Mouse (Mus musculus) liver, postnatal 0 days (tissue): ENCODE data around the gene Ntrk3. TPM values are rescaled to one million over a fixed set of nuclear protein-coding genes. Genes with fewer than 3 reads are reported as not detected.

Experiments used
- ATAC-seq: fragments of 200-750 bp; cut with Nextera tagmentation; 2 replicates; pipeline ENCODE4 v1.8.0; 2017; ENCODE audit warnings: mild to moderate bottlenecking, moderate library complexity
- DNase-seq: peaks from one replicate; pipeline ENCODE4 v3.0.0-alpha.2; 2016
- H3K27ac ChIP-seq: fragments of 300-500 bp; sonication (generic); 2 replicates; pipeline ENCODE4 v1.5.1; 2014; ENCODE audit warnings: antibody characterized with exemption, moderate library complexity, mild to moderate bottlenecking, low read depth
- H3K27me3 ChIP-seq: fragments of 300-500 bp; sonication (generic); 2 replicates; pipeline ENCODE4 v1.6.1; 2014; ENCODE audit warnings: low read length, control low read depth, mixed read lengths; ENCODE audit not compliant: insufficient read depth
- H3K36me3 ChIP-seq: fragments of 300-500 bp; sonication (generic); replicated peaks from 2 replicates; pipeline ENCODE4 v1.6.1; 2014; ENCODE audit warnings: mild to moderate bottlenecking, control low read depth, low read length, moderate library complexity, mixed read lengths; ENCODE audit not compliant: insufficient read depth
- H3K4me1 ChIP-seq: fragments of 300-500 bp; sonication (generic); 2 replicates; pipeline ENCODE4 v1.6.1; 2014; ENCODE audit warnings: antibody characterized with exemption, mild to moderate bottlenecking, control low read depth; ENCODE audit not compliant: insufficient read depth
- H3K4me2 ChIP-seq: fragments of 300-500 bp; sonication (generic); 2 replicates; pipeline ENCODE4 v1.6.1; 2014; ENCODE audit warnings: low read depth, mild to moderate bottlenecking, low read length, moderate library complexity, mixed read lengths
- H3K4me3 ChIP-seq: fragments of 300-500 bp; sonication (generic); 2 replicates; pipeline ENCODE4 v1.5.1; 2014; ENCODE audit warnings: low read depth, low read length
- H3K9ac ChIP-seq: fragments of 300-500 bp; sonication (generic); replicated peaks from 2 replicates; pipeline ENCODE4 v1.6.1; 2014; ENCODE audit warnings: mild to moderate bottlenecking, moderate library complexity
- H3K9me3 ChIP-seq: fragments of 300-500 bp; sonication (generic); 2 replicates; pipeline ENCODE4 v1.6.1; 2016; ENCODE audit warnings: mild to moderate bottlenecking, control low read depth, low read length, mixed read lengths
- CTCF ChIP-seq: sonication (generic); IDR thresholded peaks from 2 replicates; pipeline ENCODE4 v1.5.1; 2016; ENCODE audit warnings: antibody characterized with exemption, low read depth
- EP300 ChIP-seq: IDR thresholded peaks from 2 replicates; pipeline ENCODE4 v1.6.1; 2016; ENCODE audit warnings: antibody characterized with exemption, low read depth, mild to moderate bottlenecking
- WGBS: fragments of 180-500 bp; shearing (Covaris S2); extraction: QIAGEN DNeasy Blood & Tissue Kit; methylation state at CpG from one replicate; pipeline ENCODE4 v1.1.7; 2014; ENCODE audit not compliant: insufficient replicate concordance; 5-methylcytosine and 5-hydroxymethylcytosine counted together
- polyA plus RNA-seq: library from polyadenylated mRNA; unstranded; fragments of >200 nt; fragmentation: Nextera tagmentation; extraction: Ambion mirVana; gene quantifications from 2 replicates; pipeline ENCODE4 v1.2.1, GENCODE M21; 2015

Ntrk3 gene
- polyA plus RNA-seq, 1 experiment from 2014 or later, result 0.16 TPM

DNA sequence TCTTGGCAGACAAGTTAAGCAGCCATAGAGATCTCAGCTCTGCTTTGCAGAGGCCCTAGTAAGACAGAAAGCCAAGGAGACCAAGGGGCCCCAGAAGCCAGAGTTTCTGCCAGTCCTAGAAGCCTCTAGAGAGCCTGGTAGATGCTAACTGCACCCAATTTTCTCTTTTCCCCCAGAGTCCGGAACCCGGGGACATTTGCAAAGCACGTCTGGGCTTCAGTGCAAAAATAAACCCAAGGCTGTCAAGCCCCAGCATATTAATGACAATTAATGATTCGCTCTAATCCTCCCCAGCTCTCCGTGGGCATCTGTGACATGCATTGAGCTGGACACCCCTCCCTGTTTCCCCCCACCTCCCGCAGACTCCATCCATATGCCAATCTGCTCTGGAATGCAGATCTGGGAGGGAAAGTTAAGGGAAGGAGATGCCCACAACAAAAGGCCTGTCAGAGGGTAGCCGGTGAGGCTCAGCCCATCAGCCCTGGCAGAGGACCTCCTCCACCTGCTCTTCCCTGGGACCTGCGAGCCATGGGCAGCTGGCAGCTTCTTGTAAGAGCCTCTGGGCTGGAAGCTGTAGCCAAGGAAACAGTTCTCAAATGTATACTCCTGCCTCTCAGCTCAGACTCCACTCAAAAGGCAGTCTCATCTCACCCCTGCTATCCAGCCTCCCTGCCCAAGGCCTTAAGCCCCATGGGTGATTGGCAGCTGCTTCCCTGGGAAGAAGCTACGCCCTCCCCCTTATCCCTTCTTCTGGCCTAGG is 117.8 kb downstream of the Ntrk3 start:
- H3K4me1 ChIP-seq, result no peaks in the 10 kb centered on the region
- no peaks in the 10 kb centered on the region for H3K9me3 ChIP-seq
- DNase-seq (no peak), ATAC-seq (no peak)
- 64% methylated on average over 9 of the region's 9 CpGs for WGBS
- H3K4me2 ChIP-seq, result no peak overlapping the region
- no peak overlapping the region for H3K4me3 ChIP-seq
- no peak overlapping the region for H3K9ac ChIP-seq
- no peaks in the 10 kb centered on the region for H3K27me3 ChIP-seq
- no peaks in the 10 kb centered on the region for H3K36me3 ChIP-seq
- no peak for TF ChIP-seq EP300
- no peak for TF ChIP-seq CTCF
- no peak overlapping the region for H3K27ac ChIP-seq

GRCm38 (mm10) chr7:78605538-78606130 is 132.2 kb downstream of the Ntrk3 start:
- H3K27ac ChIP-seq, result no peak overlapping the region
- 42% methylated on average over 5 of the region's 5 CpGs for WGBS
- H3K4me3 ChIP-seq, result no peak overlapping the region
- H3K9ac ChIP-seq, result no peak overlapping the region
- ATAC-seq (no peak), DNase-seq (no peak)
- H3K27me3 ChIP-seq, result no peaks in the 10 kb centered on the region
- H3K36me3 ChIP-seq, result no peaks in the 10 kb centered on the region
- no peaks in the 10 kb centered on the region for H3K4me1 ChIP-seq
- TF ChIP-seq EP300 (no peak), CTCF (no peak)
- no peak overlapping the region for H3K4me2 ChIP-seq
- H3K9me3 ChIP-seq, result no peaks in the 10 kb centered on the region

- 32% methylated on average over 7 of the region's 7 CpGs for WGBS
- Histone ChIP-seq H3K27me3 (no peaks in the 10 kb centered on the region), H3K4me1 (no peaks in the 10 kb centered on the region), H3K36me3 (no peaks in the 10 kb centered on the region), H3K4me3 (no peak overlapping the region), H3K9me3 (no peaks in the 10 kb centered on the region), H3K27ac (no peak overlapping the region), H3K9ac (no peak overlapping the region), H3K4me2 (no peak overlapping the region)
- TF ChIP-seq EP300, result no peak
- no peak for TF ChIP-seq CTCF
- ATAC-seq, result no peak
- no peak for DNase-seq
Observed at GRCm38 (mm10) chr7:78603922-78604321, 133.9 kb downstream of the Ntrk3 start.

DNA sequence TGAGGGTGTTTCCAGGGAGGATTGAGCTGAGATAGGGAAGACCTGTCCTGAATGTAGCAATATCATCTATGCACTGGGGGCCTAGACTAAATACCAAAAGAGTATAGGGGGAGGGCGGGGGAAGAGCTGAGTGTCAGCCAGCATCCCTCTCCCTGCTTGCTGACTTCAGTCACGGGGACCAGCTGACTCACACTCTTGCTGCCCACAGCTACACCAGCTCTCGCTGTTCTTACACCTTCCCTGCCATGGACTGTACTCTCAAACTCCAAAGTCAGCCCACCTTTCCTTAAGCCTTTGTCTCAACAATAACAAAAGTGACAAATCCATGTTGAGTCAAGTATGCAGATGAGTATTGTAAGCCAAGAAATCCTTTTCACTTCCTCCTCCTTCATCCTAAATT is 136.0 kb downstream of the Ntrk3 start:
- DNase-seq (no peak), ATAC-seq (no peak)
- Histone ChIP-seq H3K4me1 (no peaks in the 10 kb centered on the region), H3K9me3 (no peaks in the 10 kb centered on the region), H3K9ac (no peak overlapping the region), H3K27me3 (peaks cover 7% of the 10 kb centered on the region; the same call in 1 of the 2 replicates), H3K4me3 (no peak overlapping the region), H3K4me2 (no peak overlapping the region), H3K36me3 (no peaks in the 10 kb centered on the region), H3K27ac (no peak overlapping the region)
- 65% methylated on average over 3 of the region's 3 CpGs for WGBS
- TF ChIP-seq CTCF (no peak), EP300 (no peak)

DNA sequence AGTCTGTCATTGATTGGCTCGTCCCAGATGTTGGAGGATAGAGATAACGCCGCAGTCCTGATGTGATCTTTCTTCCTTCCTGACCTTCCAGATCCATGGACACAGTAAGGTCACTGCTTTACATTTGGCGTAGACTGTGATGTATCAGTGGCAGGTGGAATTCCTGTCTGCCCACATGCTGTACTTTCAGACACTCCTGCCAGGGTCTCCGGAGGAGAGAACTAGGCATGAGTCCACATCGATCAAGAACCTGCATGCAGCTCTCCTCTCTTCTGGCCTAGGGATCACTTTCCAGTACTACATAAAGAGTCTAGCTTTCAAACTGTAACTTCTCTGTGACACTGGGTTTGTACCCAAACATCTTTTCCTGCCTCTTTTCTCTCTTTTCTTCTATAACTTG is 136.9 kb downstream of the Ntrk3 start:
- TF ChIP-seq CTCF, result no peak
- no peak for TF ChIP-seq EP300
- Histone ChIP-seq H3K36me3 (no peaks in the 10 kb centered on the region), H3K27ac (no peak overlapping the region), H3K4me3 (no peak overlapping the region), H3K4me2 (no peak overlapping the region), H3K9me3 (no peaks in the 10 kb centered on the region), H3K4me1 (no peaks in the 10 kb centered on the region), H3K9ac (no peak overlapping the region), H3K27me3 (peaks cover 12% of the 10 kb centered on the region; the same call in 1 of the 2 replicates)
- WGBS, result 73% methylated on average over 6 of the region's 6 CpGs
- ATAC-seq (no peak), DNase-seq (no peak)

DNA sequence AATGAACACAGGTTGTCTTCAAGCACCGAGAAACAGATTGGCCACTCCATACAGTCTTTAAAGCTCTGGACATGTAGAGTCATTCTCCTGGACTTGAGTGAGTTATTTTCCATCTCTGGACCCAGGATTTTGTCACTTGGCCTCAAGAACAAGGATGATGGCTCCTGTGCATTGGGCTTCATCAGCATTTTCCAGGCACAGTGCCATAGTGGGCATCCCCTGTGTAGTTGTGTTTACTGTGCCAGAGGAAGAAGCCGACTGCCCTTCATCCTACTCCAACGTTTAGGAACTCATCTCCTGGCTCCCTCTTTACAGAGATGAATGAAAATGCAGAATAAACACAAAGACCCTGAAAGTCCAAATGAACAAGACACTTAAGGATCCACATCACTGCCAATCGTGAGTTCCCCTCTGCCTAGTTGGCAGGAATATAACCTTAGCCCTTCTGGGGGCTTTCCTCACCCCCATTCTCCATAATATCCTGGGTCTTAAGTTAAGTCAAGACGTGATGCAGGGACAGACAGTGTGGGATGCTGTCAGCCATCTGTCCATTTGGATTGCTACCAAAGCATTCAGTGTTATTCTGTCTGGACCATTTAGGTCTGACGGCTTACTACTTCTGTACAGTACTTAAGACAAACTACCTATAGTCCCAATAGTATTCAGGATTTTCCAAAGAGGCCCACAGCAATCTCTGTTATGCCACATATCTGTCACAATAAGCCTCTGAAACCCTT is 137.7 kb downstream of the Ntrk3 start:
- TF ChIP-seq EP300 (no peak), CTCF (no peak)
- no peaks in the 10 kb centered on the region for H3K36me3 ChIP-seq
- no peak overlapping the region for H3K27ac ChIP-seq
- H3K4me1 ChIP-seq, result no peaks in the 10 kb centered on the region
- whole genome bisulfite sequencing, result 73% methylated on average over 6 of the region's 6 CpGs
- peaks cover 12% of the 10 kb centered on the region; the same call in 1 of the 2 replicates for H3K27me3 ChIP-seq
- ATAC-seq, result no peak
- H3K4me3 ChIP-seq, result no peak overlapping the region
- H3K9me3 ChIP-seq, result no peaks in the 10 kb centered on the region
- H3K9ac ChIP-seq, result no peak overlapping the region
- no peak overlapping the region for H3K4me2 ChIP-seq
- DNase-seq, result no peak
